Mouse (Mus musculus): ENCODE measurements at regions not wholly inside any gene's neighbourhood (a gene's known extent, or its start where the extent isn't known, plus 50 kb on each side); places are given as distances from the start of the nearest gene placed in this dataset.

DNA sequence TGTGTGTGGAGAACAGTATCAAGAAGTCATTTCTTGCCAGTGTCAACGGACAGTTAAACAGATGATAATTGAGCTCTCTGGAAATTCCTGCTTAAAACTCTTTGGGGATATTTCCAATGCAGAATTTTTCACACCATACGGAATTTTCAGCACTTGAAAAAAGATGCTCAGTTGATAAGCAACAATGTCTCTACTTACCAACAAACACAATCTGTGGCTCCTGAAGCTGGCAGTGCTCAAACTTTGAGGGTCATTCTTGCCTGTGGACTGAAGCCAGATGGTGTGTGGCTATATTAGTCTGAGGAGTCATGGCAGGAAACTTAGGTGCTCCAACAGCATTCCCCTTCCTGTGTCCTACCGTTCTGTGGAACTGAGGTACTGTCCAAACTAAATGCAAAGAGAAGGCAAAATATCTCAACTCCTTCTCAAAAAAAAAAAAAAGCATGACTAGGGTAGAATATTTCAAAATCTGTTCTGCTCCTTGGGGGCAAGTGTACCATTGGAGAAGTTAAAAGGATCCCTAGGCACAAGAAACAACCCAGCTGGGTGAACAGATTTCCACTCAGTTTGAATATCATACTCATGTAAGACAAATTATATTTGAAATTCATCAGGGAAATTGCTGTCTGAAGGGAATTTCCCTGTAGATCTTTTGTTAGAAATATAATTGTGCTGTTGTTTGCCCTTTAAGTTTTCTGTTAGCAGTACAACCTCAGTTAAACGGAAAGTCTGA, 160.1 kb upstream of the Marcks start:
- Histone ChIP-seq H3K27me3 (ENCODE audit: low read depth, poor library complexity, severe bottlenecking) (no peaks in the 10 kb centered on the region), H3K4me3 (no peak overlapping the region), H3K27ac (no peak overlapping the region), H3K36me3 (no peaks in the 10 kb centered on the region), H3K9me3 (replicated peaks) (no peaks in the 10 kb centered on the region), H3K4me1 (0 out of 2 replicates have a peak, but pooled peaks cover 5% of the 10 kb centered on the region)
- WGBS = 91% methylated on average over 4 of the region's 4 CpGs
- DNase-seq (ENCODE audit: low spot score) = no peak

DNA sequence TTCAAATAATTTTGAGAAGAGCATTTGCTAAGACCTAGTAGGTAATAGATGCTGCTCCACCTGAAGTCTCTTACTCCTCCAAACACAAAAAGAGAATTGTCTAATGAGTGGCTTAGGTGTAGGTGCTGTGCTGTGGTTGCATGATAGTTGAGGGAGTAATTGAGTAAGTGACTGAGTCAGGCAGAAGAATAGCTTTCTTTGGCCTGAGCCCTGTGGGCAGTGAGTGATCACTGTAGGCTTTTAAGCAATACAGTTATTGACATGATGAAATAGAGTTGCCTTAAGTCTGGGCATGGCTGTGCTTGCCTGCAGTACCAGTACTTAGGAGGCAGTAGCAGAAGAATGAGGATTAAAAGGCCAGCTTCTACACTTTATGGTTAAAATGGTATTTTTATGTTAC, 155.5 kb upstream of the Marcks start:
- no peaks in the 10 kb centered on the region for H3K9me3 ChIP-seq (replicated peaks)
- H3K4me3 ChIP-seq = no peak overlapping the region
- no peak for DNase-seq (ENCODE audit: low spot score)
- H3K36me3 ChIP-seq = no peaks in the 10 kb centered on the region
- no peaks in the 10 kb centered on the region for H3K4me1 ChIP-seq
- no peak overlapping the region for H3K27ac ChIP-seq
- no peaks in the 10 kb centered on the region for H3K27me3 ChIP-seq (ENCODE audit: low read depth, poor library complexity, severe bottlenecking)

- 62% methylated on average over 1 of the region's 1 CpGs for WGBS
- Histone ChIP-seq H3K36me3 (no peaks in the 10 kb centered on the region), H3K4me1 (no peaks in the 10 kb centered on the region), H3K27me3 (ENCODE audit: low read depth, poor library complexity, severe bottlenecking) (no peaks in the 10 kb centered on the region), H3K9me3 (replicated peaks) (no peaks in the 10 kb centered on the region), H3K4me3 (no peak overlapping the region), H3K27ac (no peak overlapping the region)
- no peak for DNase-seq (ENCODE audit: low spot score)
These were observed 154.6 kb upstream of the Marcks start for GRCm38 (mm10) chr10:37293292-37293691.

- Histone ChIP-seq H3K9me3 (replicated peaks) (no peaks in the 10 kb centered on the region), H3K36me3 (no peaks in the 10 kb centered on the region), H3K27me3 (ENCODE audit: low read depth, poor library complexity, severe bottlenecking) (no peaks in the 10 kb centered on the region), H3K27ac (no peak overlapping the region), H3K4me1 (no peaks in the 10 kb centered on the region), H3K4me3 (no peak overlapping the region)
- 91% methylated on average over 2 of the region's 2 CpGs for WGBS
- DNase-seq (ENCODE audit: low spot score) = no peak
These were observed 153.1 kb upstream of the Marcks start for GRCm38 (mm10) chr10:37291639-37292495.

DNA sequence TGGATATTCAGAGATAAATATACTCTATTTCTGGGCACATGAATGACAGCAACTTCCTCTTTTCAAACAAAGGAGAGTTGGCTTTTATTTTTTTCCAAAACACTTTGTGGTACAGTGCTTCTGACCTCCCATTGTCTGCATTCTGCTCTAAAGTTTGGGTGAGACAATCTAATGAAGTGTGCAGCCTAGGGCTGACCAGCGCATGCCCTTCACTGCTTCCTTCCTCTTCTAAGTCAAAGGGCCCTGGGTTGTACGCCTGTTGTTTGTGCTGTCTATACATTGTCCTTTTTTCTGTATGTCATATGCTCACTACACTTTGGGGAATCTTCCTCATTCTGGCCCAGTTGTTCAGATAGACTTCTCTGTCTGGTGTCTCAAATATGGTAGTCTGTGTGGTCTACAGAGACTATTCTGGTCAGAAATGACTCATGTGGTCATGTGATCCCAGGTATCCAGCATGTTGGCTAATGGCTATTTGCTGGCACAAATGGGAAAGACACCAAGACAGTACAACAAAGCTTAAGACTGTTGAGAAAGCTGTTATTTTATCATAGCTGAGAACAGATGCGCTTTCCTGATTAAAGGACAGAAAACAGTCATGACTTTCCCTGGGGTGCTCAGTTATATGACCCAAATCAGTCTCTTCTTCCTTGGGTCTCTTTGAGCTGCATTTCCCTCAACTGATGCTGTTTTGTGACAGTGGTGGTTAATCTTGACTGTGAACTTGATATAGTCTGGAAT, 151.4 kb upstream of the Marcks start:
- H3K27ac ChIP-seq = no peak overlapping the region
- 88% methylated on average over 3 of the region's 3 CpGs for WGBS

GRCm38 (mm10) chr10:37286305-37286704, 147.6 kb upstream of the Marcks start:
- no peaks in the 10 kb centered on the region for H3K4me1 ChIP-seq
- no peak for DNase-seq (ENCODE audit: low spot score)
- no peaks in the 10 kb centered on the region for H3K36me3 ChIP-seq
- no peak overlapping the region for H3K4me3 ChIP-seq
- WGBS = 88% methylated on average over 5 of the region's 5 CpGs
- no peaks in the 10 kb centered on the region for H3K27me3 ChIP-seq (ENCODE audit: low read depth, poor library complexity, severe bottlenecking)
- no peaks in the 10 kb centered on the region for H3K9me3 ChIP-seq (replicated peaks)
- no peak overlapping the region for H3K27ac ChIP-seq

More for the DNA sequence above, 151.4 kb upstream of the Marcks start:
- Histone ChIP-seq H3K27me3 (ENCODE audit: low read depth, poor library complexity, severe bottlenecking) (no peaks in the 10 kb centered on the region), H3K4me1 (no peaks in the 10 kb centered on the region), H3K4me3 (no peak overlapping the region), H3K36me3 (no peaks in the 10 kb centered on the region), H3K9me3 (replicated peaks) (no peaks in the 10 kb centered on the region)
- DNase-seq (ENCODE audit: low spot score) = no peak

GRCm38 (mm10) chr10:37282951-37283350, 144.2 kb upstream of the Marcks start:
- no peaks in the 10 kb centered on the region for H3K27me3 ChIP-seq (ENCODE audit: low read depth, poor library complexity, severe bottlenecking)
- no peaks in the 10 kb centered on the region for H3K9me3 ChIP-seq (replicated peaks)
- no peak overlapping the region for H3K27ac ChIP-seq
- no peak overlapping the region for H3K4me3 ChIP-seq
- H3K36me3 ChIP-seq = no peaks in the 10 kb centered on the region
- H3K4me1 ChIP-seq = no peaks in the 10 kb centered on the region
- no peak for DNase-seq (ENCODE audit: low spot score)

DNA sequence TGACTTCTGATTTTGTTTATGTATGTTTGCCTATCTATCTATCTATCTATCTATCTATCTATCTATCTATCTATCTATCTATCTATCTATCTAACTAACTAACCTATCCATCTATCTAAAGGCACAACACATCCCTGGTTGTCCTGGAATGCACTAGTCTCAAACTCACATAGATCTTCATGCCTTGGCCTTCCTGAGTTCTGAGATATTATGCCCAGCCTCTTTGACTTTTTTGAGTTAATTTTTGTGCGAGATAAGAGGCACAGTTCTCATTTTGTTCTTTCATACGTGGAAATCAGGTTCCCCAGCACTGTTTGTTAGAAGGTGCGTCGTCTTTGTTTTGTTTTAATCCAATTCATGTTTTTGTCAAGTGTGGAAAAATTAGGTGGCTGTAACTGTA, 142.1 kb upstream of the Marcks start:
- Histone ChIP-seq H3K36me3 (no peaks in the 10 kb centered on the region), H3K4me1 (no peaks in the 10 kb centered on the region), H3K9me3 (replicated peaks) (no peaks in the 10 kb centered on the region), H3K4me3 (no peak overlapping the region), H3K27me3 (ENCODE audit: low read depth, poor library complexity, severe bottlenecking) (no peaks in the 10 kb centered on the region), H3K27ac (no peak overlapping the region)
- WGBS = 91% methylated on average over 4 of the region's 4 CpGs
- DNase-seq (ENCODE audit: low spot score) = no peak

- DNase-seq (ENCODE audit: low spot score) = no peak
- H3K9me3 ChIP-seq (replicated peaks) = no peaks in the 10 kb centered on the region
- H3K27me3 ChIP-seq (ENCODE audit: low read depth, poor library complexity, severe bottlenecking) = no peaks in the 10 kb centered on the region
- no peak overlapping the region for H3K4me3 ChIP-seq
- H3K27ac ChIP-seq = no peak overlapping the region
- WGBS = 87% methylated on average over 6 of the region's 6 CpGs
- H3K36me3 ChIP-seq = no peaks in the 10 kb centered on the region
- no peaks in the 10 kb centered on the region for H3K4me1 ChIP-seq
These were observed 141.6 kb upstream of the Marcks start for GRCm38 (mm10) chr10:37280150-37280820.

- DNase-seq (ENCODE audit: low spot score) = no peak
- Histone ChIP-seq H3K27me3 (ENCODE audit: low read depth, poor library complexity, severe bottlenecking) (no peaks in the 10 kb centered on the region), H3K4me3 (no peak overlapping the region), H3K9me3 (replicated peaks) (no peaks in the 10 kb centered on the region), H3K36me3 (no peaks in the 10 kb centered on the region), H3K4me1 (no peaks in the 10 kb centered on the region), H3K27ac (no peak overlapping the region)
- WGBS = 83% methylated on average over 1 of the region's 1 CpGs
These were observed 140.6 kb upstream of the Marcks start for GRCm38 (mm10) chr10:37279316-37279715.

DNA sequence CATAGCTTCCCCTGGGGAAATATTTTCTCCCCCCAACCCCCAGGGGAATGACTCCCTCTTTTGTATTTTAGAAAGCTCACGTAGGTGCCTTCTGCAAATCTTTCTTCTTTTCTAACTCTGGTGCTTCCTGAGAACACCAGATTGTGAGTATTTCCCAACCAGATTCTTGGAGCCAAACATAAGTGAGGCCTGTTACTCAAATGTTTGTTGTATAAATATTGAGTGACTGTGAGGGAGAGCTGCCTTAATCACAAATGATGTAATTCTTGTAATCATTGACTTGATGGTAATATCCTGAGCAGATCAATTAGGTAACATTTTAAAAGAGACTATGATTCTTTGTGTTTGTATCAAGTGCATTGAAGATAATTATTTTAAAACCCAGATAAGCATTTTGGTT, 137.1 kb upstream of the Marcks start:
- H3K36me3 ChIP-seq = no peaks in the 10 kb centered on the region
- no peak for DNase-seq (ENCODE audit: low spot score)
- no peaks in the 10 kb centered on the region for H3K9me3 ChIP-seq (replicated peaks)
- no peaks in the 10 kb centered on the region for H3K4me1 ChIP-seq
- H3K27ac ChIP-seq = no peak overlapping the region
- 86% methylated on average over 1 of the region's 1 CpGs for WGBS
- no peaks in the 10 kb centered on the region for H3K27me3 ChIP-seq (ENCODE audit: low read depth, poor library complexity, severe bottlenecking)
- H3K4me3 ChIP-seq = no peak overlapping the region

DNA sequence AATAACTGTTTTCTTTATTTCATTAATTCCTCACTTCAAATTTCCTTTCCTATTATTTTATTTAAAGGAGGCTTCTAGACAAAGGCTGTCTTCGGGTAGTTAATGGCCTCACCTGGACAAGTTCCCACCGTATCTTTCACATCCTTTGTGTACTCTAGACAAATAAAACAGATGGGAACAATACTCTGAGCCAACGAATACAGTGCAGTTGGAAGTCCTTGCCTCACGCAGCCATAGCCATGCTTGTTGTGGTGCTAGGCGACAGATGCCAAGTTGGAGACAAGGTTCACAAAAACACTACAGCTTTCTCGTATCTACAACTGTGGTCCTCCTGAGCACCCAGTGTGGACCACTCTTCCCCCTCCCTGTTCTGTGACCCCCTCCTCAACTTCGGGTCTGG, 136.6 kb upstream of the Marcks start:
- Histone ChIP-seq H3K4me3 (no peak overlapping the region), H3K27me3 (ENCODE audit: low read depth, poor library complexity, severe bottlenecking) (no peaks in the 10 kb centered on the region), H3K27ac (no peak overlapping the region), H3K9me3 (replicated peaks) (no peaks in the 10 kb centered on the region), H3K36me3 (no peaks in the 10 kb centered on the region), H3K4me1 (no peaks in the 10 kb centered on the region)
- DNase-seq (ENCODE audit: low spot score) = no peak
- WGBS = 89% methylated on average over 7 of the region's 7 CpGs
